Mouse (Mus musculus) liver, postnatal 0 days (tissue): Measurements from ENCODE around the gene Nubpl.

Experiments used
- CTCF ChIP-seq: sonication (generic); IDR thresholded peaks from 2 replicates; pipeline ENCODE4 v1.5.1; 2016; ENCODE audit warnings: antibody characterized with exemption, low read depth
- EP300 ChIP-seq: IDR thresholded peaks from 2 replicates; pipeline ENCODE4 v1.6.1; 2016; ENCODE audit warnings: antibody characterized with exemption, low read depth, mild to moderate bottlenecking

DNA sequence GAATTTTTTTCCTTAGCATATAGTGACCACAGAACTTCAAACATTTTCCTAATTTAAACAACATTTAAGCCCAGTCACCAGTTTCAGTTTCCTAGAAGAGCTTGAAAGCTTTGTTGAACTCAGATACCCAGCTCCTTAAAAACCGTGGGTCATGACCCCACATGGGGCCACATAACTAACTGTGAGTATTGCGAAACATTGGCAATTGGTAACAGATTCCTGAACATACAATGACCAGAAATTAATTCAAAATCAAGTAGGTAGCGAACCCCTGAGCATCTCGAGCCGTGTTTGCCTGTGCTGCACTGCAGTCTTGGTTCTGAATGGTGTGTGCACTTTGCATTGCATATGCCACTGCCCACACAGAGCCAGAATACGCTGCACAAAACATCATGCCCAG, 221.6 kb downstream of the Nubpl start:
- TF ChIP-seq EP300 (no peak), CTCF (no peak)
